11 mouse cellular contexts compared by ENCODE assay signal in genomic region chr11:69245643-69246042, GRCm38 (mm10). TPM values are rescaled to one million over a fixed set of nuclear protein-coding genes. Genes with fewer than 3 reads are reported as not detected.
DNase-seq lines count a peak whose midpoint lies in the region; ATAC-seq lines count a peak whose summit lies in the region.
"Had no signal": no experiment of that assay in that cellular context is flagged by ENCODE, and none has a peak within 500 bp of the region (broad histone marks: within the 10 kb centered on the region; RNA-seq: fewer than 3 reads in every experiment).

No protein-coding gene starts in this region.

- no peaks in the 10 kb centered on the region for H3K27me3 ChIP-seq in stomach, embryonic 15.5 days (replicated peaks)
- H3K27me3 ChIP-seq: Patski had no signal

- H3K36me3 ChIP-seq in stomach, embryonic 15.5 days, result no peaks in the 10 kb centered on the region

- H3K9me3 ChIP-seq in stomach, embryonic 15.5 days, result no peaks in the 10 kb centered on the region
- H3K9me3 ChIP-seq: forebrain, embryonic 13.5 days had no signal

- ATAC-seq in stomach, embryonic 15.5 days (ENCODE audit: insufficient read depth, low FRiP score, low read depth), result no peak
- ATAC-seq: forebrain, embryonic 13.5 days; Patski had no signal

- peak; percentile 19 for DNase-seq in lung, postnatal 36 days
- no peak for DNase-seq in lung, postnatal 25 days (ENCODE audit: low spot score)
- DNase-seq in heart, adult 8-10 months (ENCODE audit: low spot score), result peak; percentile 50
- peak; percentile 22 for DNase-seq in kidney, adult 9 months
- no peak for DNase-seq in frontal cortex, adult 2 months (ENCODE audit: extremely low spot score in 1 of 2, low spot score in 1 of 2)
- no peak for DNase-seq in adipocyte (ENCODE audit: low spot score)
- DNase-seq in urinary bladder, adult 18-20 months (ENCODE audit: low spot score in 2 of 2), result no peak
- DNase-seq: thymus, postnatal 36 days had no signal

- H3K27ac ChIP-seq in stomach, embryonic 15.5 days, result no peak overlapping the region
- H3K27ac ChIP-seq: forebrain, embryonic 13.5 days had no signal

- H3K4me1 ChIP-seq in stomach, embryonic 15.5 days, result no peaks in the 10 kb centered on the region
- H3K4me1 ChIP-seq: forebrain, embryonic 13.5 days had no signal

- no peak overlapping the region for H3K9ac ChIP-seq in stomach, embryonic 15.5 days
- H3K9ac ChIP-seq: forebrain, embryonic 13.5 days had no signal

- 20% methylated on average over 2 of the region's 2 CpGs for WGBS in stomach, embryonic 15.5 days

- no peak overlapping the region for H3K4me3 ChIP-seq in stomach, embryonic 15.5 days (replicated peaks)
- H3K4me3 ChIP-seq: forebrain, embryonic 13.5 days had no signal

- H3K4me2 ChIP-seq in stomach, embryonic 15.5 days, result peak overlapping the region; percentile 24
- H3K4me2 ChIP-seq: forebrain, embryonic 13.5 days had no signal

RNA-seq across cellular contexts. Expression of gene Gucy2e, which starts 8.8 kb away (rescaled TPM):
- 1 to 10 TPM; 1.7 to 2.5 (median 2.1) TPM for total RNA-seq in heart, adult 8-10 months (2022)
- polyA plus RNA-seq in stomach, embryonic 15.5 days (2015; fragmentation: Nextera tagmentation; extraction: Ambion mirVana), result 0.04 TPM in 1 of 2 replicates, not detected in the other
- 0.92 and 1.00 TPM in 2 replicates for polyA plus RNA-seq in frontal cortex, adult 2 months (2012; rRNA removed)
- polyA plus RNA-seq: Patski had no signal

RNA-seq across cellular contexts. Expression of gene Alox8, which starts 48.0 kb away (rescaled TPM):
- 1 to 10 TPM in 3 of 4 experiments, under 1 TPM in 1; 0.89 to 1.8 (median 1.2) TPM for total RNA-seq in heart, adult 8-10 months (2022)
- 0.28 and 0.31 TPM in 2 replicates for polyA plus RNA-seq in stomach, embryonic 15.5 days (2015; fragmentation: Nextera tagmentation; extraction: Ambion mirVana)
- polyA plus RNA-seq in frontal cortex, adult 2 months (2012; rRNA removed), result 1.6 and 1.8 TPM in 2 replicates
- polyA plus RNA-seq: forebrain, embryonic 13.5 days; Patski had no signal

Comparison
In these comparisons a context has a peak if more than half of its experiments do, and no peak if none do; other contexts are left out.
1. DNase-seq: peak in lung, postnatal 36 days (single experiment), heart, adult 8-10 months (single experiment) and kidney, adult 9 months (single experiment); none in lung, postnatal 25 days (single experiment), frontal cortex, adult 2 months (0 of 2), adipocyte (single experiment) and urinary bladder, adult 18-20 months (0 of 2).